Mouse (Mus musculus) brain, embryonic 14.5 days (tissue): Measurements from ENCODE around the gene Mark2.

Experiments used
- CTCF ChIP-seq: fragments of 200-500 bp; IDR thresholded peaks from 2 replicates; pipeline ENCODE4 v1.5.1; 2012; ENCODE audit warnings: inconsistent platforms, mild to moderate bottlenecking, moderate library complexity, borderline replicate concordance; ENCODE audit not compliant: insufficient read depth, insufficient read length; ENCODE audit errors: extremely low read depth
- POLR2A ChIP-seq: fragments of 200-500 bp; IDR thresholded peaks from 2 replicates; pipeline ENCODE4 v1.6.1; 2012; ENCODE audit warnings: mild to moderate bottlenecking, inconsistent platforms, borderline replicate concordance; ENCODE audit not compliant: poor library complexity, insufficient read depth, insufficient read length, severe bottlenecking; ENCODE audit errors: extremely low read depth

DNA sequence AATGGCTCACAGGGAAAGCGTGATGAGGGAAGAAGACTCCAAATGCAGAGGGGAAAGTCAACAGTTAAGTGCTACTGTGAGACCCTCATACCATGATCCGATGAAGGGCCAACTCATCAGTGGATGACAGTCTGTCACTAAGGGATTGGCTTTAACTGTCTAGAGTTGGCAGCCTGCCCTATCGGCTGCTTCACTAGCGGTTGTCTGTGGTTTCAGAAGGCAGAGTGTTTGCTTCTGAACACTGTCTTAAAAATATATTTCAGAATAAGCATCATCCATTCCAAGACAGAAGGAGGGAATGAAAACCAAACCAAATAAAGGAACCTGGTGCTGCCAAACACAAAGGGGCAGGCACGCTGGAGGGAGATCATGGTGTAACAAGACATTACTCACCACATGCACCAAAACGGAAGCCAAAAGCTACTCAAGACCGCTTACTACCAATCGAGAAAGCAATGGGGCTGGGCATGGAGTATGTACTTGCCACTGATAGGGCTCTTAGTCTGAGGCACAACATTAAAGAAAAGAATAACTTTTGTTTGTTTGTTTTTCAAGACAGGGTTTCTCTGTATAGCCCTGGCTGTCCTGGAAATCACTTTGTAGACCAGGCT is 26.6 kb downstream of the Mark2 start:
- no peak for TF ChIP-seq CTCF
- TF ChIP-seq POLR2A: no peak
